Mouse (Mus musculus) layer of hippocampus, adult 2 months (tissue): ENCODE measurements at regions not wholly inside any gene's neighbourhood (a gene's known extent, or its start where the extent isn't known, plus 50 kb on each side); places are given as distances from the start of the nearest gene placed in this dataset.

Experiments
- DNase-seq, 2 experiments: peaks; one replicate each; pipeline ENCODE4 v3.0.0; 2022; ENCODE audit warnings: low spot score in 2 of 2
- H3K27ac ChIP-seq: fragments of 200-600 bp; 2 replicates; pipeline ENCODE4 v1.8.1; 2022
- H3K4me3 ChIP-seq: fragments of 200-600 bp; 2 replicates; pipeline ENCODE4 v1.8.1; 2022; ENCODE audit warnings: mild to moderate bottlenecking
- CTCF ChIP-seq: fragments of 200-600 bp; conservative IDR thresholded peaks from 2 replicates; pipeline ENCODE4 v1.8.1; 2022; ENCODE audit warnings: antibody characterized with exemption, mild to moderate bottlenecking, moderate library complexity

DNA sequence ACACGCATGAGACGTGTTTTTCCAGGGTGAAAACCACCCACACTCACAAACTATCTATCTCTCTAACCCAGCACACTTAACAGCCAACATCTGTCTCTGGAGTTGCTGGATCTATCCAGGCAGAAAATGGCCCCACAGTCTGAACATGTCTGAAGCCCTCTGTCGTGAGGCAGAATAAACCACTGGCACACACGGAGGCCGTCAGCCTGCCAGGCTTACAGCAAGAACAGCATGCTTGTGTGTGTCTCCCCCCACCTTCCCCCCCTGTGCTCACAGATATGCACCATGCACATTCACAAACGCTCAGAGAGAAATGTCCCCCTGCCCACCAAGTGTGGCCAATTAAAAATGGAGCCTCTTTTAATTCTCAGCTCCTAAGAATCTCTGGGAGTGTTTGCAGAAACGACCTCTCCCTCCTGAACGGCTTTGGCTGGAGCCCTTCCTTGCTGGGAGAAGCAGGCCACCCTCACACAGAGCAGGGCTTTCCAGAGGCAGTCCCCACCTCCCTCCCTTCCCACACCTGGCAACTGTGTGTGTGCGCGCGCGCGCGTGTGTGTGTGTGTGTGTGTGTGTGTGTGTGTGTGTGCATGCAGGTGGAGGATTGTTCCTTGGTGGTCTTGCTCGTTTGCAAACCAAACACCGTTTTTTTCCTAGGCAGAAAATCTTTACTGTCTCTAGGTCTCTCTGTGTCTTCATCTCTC lies 88.7 kb downstream of the Edn3 start:
- no peak for DNase-seq
- no peak for TF ChIP-seq CTCF
- H3K27ac ChIP-seq = no peak overlapping the region

DNA sequence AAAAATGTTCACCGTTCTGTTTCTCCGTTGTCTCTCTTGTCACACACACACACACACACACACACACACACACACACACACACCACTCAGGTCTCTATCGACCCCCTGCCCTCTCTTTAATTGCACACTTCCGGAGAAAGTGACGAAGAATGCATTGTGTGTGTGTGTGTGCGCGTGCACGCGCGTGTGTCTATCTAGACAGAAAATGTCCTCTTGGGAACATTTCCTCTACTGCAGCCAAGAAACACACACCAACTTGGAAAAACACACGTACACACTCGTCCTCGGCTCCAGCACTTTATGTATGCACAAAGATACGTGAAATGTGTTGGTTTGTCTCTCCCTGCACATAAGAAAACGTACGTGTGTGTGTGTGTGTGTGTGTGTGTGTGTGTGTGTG lies 90.4 kb downstream of the Edn3 start:
- TF ChIP-seq CTCF = no peak

More for the DNA sequence above, 88.7 kb downstream of the Edn3 start:
- no peak overlapping the region for H3K4me3 ChIP-seq

DNA sequence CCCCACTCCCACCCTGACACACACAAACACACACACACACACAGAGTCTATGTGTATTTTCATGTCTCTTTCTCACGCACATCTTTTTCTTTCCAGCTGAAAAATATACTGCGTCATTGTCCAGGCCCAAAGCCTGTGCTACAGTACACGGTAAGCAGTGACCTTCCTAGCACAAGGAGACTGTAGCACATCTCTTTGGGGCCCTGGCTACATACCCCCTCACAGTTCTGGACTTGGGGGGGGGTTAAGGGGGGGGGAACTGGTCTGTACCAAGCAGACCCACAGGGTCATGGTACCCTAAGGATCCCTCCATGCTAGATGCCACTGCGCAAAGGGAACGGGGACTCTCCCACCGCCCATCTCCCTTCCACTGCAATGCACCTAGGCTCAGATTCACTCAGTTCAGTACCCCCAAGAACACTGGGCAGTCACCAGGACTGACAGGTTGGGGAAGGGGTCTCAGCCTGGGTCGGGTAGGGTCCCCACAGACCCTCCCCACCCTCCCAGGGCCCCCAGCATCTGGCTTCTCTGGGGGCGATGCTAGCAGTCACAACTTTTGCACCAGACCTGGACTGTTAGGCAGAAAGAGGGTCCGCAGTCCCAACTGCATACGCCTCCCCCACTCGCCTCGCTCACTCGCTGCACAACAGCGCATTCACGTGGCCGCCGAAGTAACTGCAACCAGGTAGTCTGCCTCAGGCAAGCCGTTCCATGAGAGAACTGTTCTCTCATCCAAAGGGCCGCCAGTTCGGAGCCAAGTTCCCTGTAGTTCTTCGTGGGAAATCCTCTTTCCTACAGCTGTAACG lies 91.3 kb downstream of the Edn3 start:
- Histone ChIP-seq H3K4me3 (no peak overlapping the region), H3K27ac (no peak overlapping the region)
- TF ChIP-seq CTCF = peak; percentile 87
- peak; percentile 55 to 80 for DNase-seq

More for the DNA sequence above, 90.4 kb downstream of the Edn3 start:
- DNase-seq = no peak
- Histone ChIP-seq H3K27ac (no peak overlapping the region), H3K4me3 (no peak overlapping the region)

DNA sequence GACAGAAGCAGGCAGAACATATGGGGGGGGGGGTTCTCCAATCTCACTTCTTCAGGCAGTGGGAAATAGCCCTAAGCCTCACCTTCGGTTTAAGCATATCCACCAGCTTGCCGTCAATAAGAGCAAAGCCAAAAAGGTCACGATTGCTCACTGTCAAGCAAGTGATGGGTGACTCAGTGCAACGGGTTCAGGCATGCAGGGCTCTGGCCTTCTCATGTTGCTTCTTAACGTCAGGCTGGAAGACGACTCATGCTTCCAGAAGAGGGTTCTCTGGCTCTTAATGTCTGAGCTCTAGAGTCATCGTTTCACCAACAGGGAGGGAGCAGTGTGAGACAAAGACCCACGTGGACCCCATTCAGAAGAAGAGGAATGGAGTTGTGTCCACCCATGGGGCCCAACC lies 93.4 kb downstream of the Edn3 start:
- DNase-seq = no peak
- no peak for TF ChIP-seq CTCF
- no peak overlapping the region for H3K27ac ChIP-seq

DNA sequence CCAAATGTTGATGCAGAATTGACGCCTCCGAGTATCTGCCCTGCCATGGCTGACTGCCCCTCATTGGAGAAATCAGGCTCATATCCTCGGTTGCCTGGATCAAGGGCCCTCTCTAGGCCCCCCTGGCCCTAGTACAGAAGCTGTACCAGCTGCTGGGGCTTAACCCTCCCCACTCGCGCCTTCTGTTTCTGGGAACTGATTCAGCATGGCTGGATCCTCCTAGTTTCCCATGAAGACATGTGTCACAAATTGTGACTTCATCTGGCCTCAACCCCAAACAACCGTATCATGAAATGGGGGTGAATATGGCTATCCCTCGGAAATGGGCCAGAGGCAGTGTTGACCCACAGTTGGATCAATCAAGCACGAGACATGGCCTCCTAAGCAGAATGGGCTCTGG lies 95.1 kb downstream of the Edn3 start:
- no peak for TF ChIP-seq CTCF
- no peak for DNase-seq
- Histone ChIP-seq H3K27ac (no peak overlapping the region), H3K4me3 (no peak overlapping the region)

More for the DNA sequence above, 93.4 kb downstream of the Edn3 start:
- H3K4me3 ChIP-seq = no peak overlapping the region

DNA sequence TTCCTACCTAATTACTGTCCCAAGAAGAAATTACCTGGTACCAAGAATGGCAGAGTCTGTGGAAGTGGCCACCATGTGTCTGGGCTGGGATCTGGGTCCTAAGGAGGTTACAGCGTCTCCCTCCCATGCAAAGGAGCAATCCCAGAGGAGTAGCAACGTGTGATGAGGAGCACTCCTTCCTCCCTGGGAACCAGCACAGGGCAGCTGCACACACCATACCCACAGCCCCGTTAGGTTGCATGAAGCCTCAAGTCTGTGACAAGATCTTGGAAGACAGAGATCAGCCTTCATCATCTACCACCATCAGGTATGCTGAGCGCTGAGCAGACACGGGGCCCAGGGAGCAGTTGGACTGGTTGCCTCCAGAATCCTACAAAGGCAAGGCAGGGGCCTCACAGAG lies 95.7 kb downstream of the Edn3 start:
- Histone ChIP-seq H3K27ac (no peak overlapping the region), H3K4me3 (no peak overlapping the region)
- no peak for TF ChIP-seq CTCF
- DNase-seq = no peak

DNA sequence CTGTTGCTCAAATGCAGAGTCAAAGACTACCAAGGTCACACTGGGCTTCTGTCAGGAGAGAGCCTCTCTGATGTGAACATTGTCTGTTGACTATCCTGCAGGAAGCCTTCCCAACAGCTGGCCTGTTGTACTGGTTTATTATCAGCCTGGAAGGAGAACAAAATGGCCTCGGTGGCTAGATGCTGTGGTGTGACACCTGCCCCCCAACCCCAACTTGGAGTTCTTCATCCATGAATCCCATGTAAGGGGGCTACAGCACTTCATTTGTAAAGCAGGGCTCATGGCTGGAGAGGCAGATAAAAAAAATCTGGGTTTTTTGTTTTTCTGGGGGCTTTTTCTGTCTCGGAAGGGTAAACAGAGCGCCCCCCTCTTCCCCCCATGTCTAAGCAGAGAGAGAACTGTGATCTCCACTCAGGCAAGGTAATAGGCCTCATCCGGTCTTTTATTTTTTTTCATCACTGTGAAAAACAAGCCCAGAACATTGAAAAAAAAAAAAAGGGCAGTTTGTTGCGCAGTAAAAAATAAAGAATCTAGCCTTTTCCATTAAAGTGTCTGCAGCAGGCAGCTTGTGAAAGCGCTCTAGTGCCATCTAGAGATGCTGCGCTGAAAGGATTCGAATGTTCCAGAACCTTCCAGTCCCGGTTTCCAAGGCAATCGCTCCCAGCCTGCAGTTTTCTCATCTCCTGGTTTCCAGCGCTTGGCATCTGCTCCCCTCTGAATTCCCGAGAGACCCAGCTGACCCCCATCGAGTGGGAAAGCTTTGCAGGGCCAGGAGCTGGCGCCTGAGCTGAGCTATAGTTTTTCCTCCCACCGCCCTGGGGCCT lies 97.8 kb downstream of the Edn3 start:
- peak; percentile 87 for TF ChIP-seq CTCF
- Histone ChIP-seq H3K27ac (peak overlapping the region; percentile 95), H3K4me3 (no peak overlapping the region)

DNA sequence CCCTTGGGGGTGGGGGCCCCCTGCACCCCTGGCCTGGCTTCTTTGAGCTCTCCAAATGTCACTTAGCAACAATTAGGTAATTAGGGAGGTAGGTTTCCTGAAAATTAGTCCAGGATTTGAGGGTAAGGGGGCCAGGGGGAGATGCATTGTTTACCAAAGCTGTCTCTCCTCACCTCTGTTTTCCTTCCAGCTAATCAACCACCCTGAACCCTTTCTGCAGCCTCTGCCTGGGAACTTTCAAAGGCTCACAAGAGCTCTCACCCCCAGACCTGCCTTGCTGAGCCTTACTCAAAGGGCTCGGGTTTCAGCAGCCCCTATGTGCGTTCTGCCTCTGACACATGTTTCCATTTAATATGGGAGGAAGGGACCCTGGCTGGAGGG lies 98.4 kb downstream of the Edn3 start:
- Histone ChIP-seq H3K27ac (peak overlapping the region; percentile 95), H3K4me3 (no peak overlapping the region)
- DNase-seq = no peak
- no peak for TF ChIP-seq CTCF

More for the DNA sequence above, 97.8 kb downstream of the Edn3 start:
- peak; percentile 87 to 88 for DNase-seq

DNA sequence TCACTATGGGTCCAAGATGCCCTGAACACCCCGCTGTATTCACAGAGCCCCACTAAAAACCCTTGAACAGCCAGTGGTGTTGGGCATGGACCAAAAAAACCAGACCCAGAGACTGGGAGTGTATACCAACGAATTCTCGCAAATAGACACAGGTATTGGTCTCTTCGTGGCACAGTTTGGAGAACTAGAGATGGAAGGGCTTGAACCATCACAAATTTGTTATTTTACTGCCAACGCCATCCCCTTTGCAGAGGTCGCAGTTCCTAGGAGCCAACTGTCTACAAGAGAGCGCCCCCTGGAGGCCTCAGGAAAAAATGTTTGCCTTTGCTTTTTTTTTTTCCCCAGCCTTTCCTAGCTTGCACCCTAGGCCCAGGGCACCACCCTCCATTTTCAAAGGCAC lies 99.1 kb downstream of the Edn3 start:
- no peak for DNase-seq

DNA sequence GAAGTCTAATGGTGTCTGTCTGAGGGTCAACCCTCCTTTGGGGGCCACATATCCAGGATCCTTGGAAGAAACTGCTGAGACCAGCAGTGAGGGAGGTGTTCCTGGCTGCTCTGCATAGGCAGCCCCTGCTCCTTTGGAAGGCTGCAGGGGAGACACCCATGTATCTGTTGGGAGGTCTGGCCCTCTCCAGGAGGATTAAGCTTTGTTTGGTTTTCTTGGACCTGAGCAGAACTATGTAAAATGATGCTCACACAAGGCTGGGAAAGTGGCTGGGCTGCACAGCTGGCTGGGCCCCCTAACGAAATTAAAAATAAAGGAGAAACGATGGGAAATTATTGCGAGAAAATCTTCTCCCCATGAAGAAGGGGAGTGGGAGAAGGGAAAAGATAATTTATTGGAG lies 104.2 kb downstream of the Edn3 start:
- H3K4me3 ChIP-seq = no peak overlapping the region
- TF ChIP-seq CTCF = no peak
- no peak for DNase-seq
- no peak overlapping the region for H3K27ac ChIP-seq

More for the DNA sequence above, 99.1 kb downstream of the Edn3 start:
- peak; percentile 86 for TF ChIP-seq CTCF
- peak overlapping the region; percentile 95 for H3K27ac ChIP-seq
- H3K4me3 ChIP-seq = no peak overlapping the region

DNA sequence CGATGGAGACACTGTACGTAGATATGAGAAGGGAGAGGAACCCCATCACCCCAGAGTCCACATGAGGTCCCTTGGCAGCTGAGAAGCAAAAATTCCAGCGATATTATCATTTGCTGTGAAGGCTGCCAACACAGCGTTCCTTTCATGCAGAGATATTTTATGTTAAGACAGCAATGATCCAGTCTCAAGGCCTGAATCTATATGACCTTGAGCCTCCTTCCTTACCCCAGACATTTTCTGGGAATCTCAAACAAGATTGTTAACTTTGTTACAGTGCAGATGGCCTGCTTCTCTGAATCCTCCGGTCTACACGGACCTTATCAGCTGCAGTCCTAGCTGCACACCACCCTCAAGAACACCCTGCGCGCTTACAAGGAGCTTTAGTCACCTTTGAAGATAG lies 106.1 kb downstream of the Edn3 start:
- DNase-seq = no peak
- H3K4me3 ChIP-seq = no peak overlapping the region
- no peak overlapping the region for H3K27ac ChIP-seq
- TF ChIP-seq CTCF = no peak

DNA sequence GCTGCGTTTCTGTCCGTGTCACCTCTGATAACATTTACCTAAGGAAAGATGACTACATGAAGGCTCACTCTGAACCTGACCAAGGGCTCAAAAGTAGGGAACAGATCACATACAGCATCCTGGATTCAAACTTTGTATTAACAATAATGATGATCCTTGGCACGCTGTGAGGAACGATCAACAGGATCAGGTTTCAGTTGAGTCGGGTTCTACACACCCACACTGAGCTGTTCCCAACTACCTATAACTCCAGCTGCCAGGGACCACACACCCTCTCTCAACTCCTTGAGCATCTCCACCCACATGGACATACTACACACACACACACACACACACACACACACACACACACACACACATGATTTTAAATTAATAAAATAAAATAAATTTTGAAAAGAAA lies 107.0 kb downstream of the Edn3 start:
- no peak overlapping the region for H3K4me3 ChIP-seq
- TF ChIP-seq CTCF = no peak
- DNase-seq = no peak
- no peak overlapping the region for H3K27ac ChIP-seq

DNA sequence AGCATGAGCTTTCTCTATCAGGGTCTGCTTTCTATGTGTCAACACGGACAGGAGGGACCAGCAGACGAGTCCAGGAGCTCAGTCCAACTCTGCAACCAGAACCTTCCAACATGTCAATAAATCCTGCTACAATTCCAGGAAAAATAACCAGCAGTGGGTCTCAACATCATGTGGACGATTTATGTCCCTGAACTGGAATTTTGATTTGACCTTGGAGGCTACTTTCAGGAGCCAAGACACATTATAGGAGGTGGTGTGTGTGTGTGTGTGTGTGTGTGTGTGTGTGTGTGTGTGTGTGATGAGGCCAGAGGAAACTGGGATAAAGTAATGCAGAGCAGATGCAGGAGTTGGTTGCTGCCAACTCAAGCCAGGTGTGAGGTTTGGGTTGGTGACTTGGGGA lies 107.8 kb downstream of the Edn3 start:
- DNase-seq = no peak
- H3K4me3 ChIP-seq = no peak overlapping the region
- no peak overlapping the region for H3K27ac ChIP-seq
- no peak for TF ChIP-seq CTCF
